Mouse (Mus musculus) erythroblast, adult 5-6 weeks (primary cell): ENCODE results near the gene Col6a6. TPM values are rescaled to one million over a fixed set of nuclear protein-coding genes. Genes with fewer than 3 reads are reported as not detected.

ENCODE experiments used
- ATAC-seq: replicated peaks from 2 replicates; pipeline ENCODE4 v1.8.0; 2016; ENCODE audit warnings: moderate number of reproducible peaks, mild to moderate bottlenecking, moderate TSS enrichment, inconsistent platforms; ENCODE audit not compliant: poor library complexity, low FRiP score, severe bottlenecking
- total RNA-seq, 2 experiments: library from RNA; stranded (forward) in 1 of 2; stranded (reverse) in 1 of 2; fragments of 150-400 nt in 1 of 2; fragments of 200-764, 138-1000 nt in 1 of 2; gene quantifications; 2 replicates each; pipeline versions ENCODE4 v1.2.3 to v1.2.4; 2015 to 2017; ENCODE audit warnings: low replicate concordance in 2 of 2

Col6a6 gene
- total RNA-seq, 2 experiments from 2014 or later, result not detected

GRCm38 (mm10) chr9:105758173-105758765 lies 69.7 kb downstream of the Col6a6 start:
- ATAC-seq, result no peak

GRCm38 (mm10) chr9:105754256-105754655 lies 73.7 kb downstream of the Col6a6 start:
- no peak for ATAC-seq

- no peak for ATAC-seq
These were observed 82.1 kb downstream of the Col6a6 start for GRCm38 (mm10) chr9:105745861-105746260.

GRCm38 (mm10) chr9:105740413-105740812 lies 87.5 kb downstream of the Col6a6 start:
- no peak for ATAC-seq

- no peak for ATAC-seq
These were observed 88.5 kb downstream of the Col6a6 start for GRCm38 (mm10) chr9:105739446-105739845.

- ATAC-seq, result no peak
These were observed 90.5 kb downstream of the Col6a6 start for GRCm38 (mm10) chr9:105737448-105737847.

- ATAC-seq, result no peak
These were observed 92.8 kb downstream of the Col6a6 start for GRCm38 (mm10) chr9:105735195-105735594.

- ATAC-seq, result no peak
These were observed 93.3 kb downstream of the Col6a6 start for GRCm38 (mm10) chr9:105734651-105735050.

- no peak for ATAC-seq
These were observed 96.0 kb downstream of the Col6a6 start for GRCm38 (mm10) chr9:105731976-105732375.

GRCm38 (mm10) chr9:105720430-105720829 lies 107.5 kb downstream of the Col6a6 start:
- ATAC-seq, result no peak

GRCm38 (mm10) chr9:105719851-105720395 lies 108.0 kb downstream of the Col6a6 start:
- ATAC-seq, result no peak

- no peak for ATAC-seq
These were observed 108.6 kb downstream of the Col6a6 start for GRCm38 (mm10) chr9:105719367-105719766.

- no peak for ATAC-seq
These were observed 115.9 kb downstream of the Col6a6 start for GRCm38 (mm10) chr9:105712049-105712448.

GRCm38 (mm10) chr9:105705011-105705410 lies 122.9 kb downstream of the Col6a6 start:
- ATAC-seq, result no peak

GRCm38 (mm10) chr9:105704226-105704932 lies 123.6 kb downstream of the Col6a6 start:
- ATAC-seq, result no peak

- ATAC-seq, result no peak
These were observed 126.0 kb downstream of the Col6a6 start for GRCm38 (mm10) chr9:105701966-105702365.

- no peak for ATAC-seq
These were observed 127.3 kb downstream of the Col6a6 start for GRCm38 (mm10) chr9:105700702-105701101.

- no peak for ATAC-seq
These were observed 130.1 kb downstream of the Col6a6 start for GRCm38 (mm10) chr9:105697764-105698396.

- no peak for ATAC-seq
These were observed 131.0 kb downstream of the Col6a6 start for GRCm38 (mm10) chr9:105696818-105697564.

- no peak for ATAC-seq
These were observed 134.1 kb downstream of the Col6a6 start for GRCm38 (mm10) chr9:105693854-105694253.
